Mouse (Mus musculus) forebrain, postnatal 0 days (tissue): Measurements from ENCODE around the gene Fam229a. TPM values are rescaled to one million over a fixed set of nuclear protein-coding genes. Genes with fewer than 3 reads are reported as not detected.

Source experiments
- ATAC-seq: fragments of 200-750 bp; cut with Nextera tagmentation; 2 replicates; pipeline ENCODE4 v1.8.0; 2017; ENCODE audit warnings: mild to moderate bottlenecking, moderate library complexity
- DNase-seq: peaks from one replicate; pipeline ENCODE4 v3.0.0-alpha.2; 2015
- H3K27ac ChIP-seq: fragments of 300-500 bp; sonication (generic); 2 replicates; pipeline ENCODE4 v1.5.1; 2014; ENCODE audit warnings: low read depth, mild to moderate bottlenecking, antibody characterized with exemption, low read length, moderate library complexity, mixed read lengths
- H3K27me3 ChIP-seq: fragments of 300-500 bp; sonication (generic); 2 replicates; pipeline ENCODE4 v1.6.1; 2014; ENCODE audit warnings: mild to moderate bottlenecking, low read length, mixed read lengths; ENCODE audit not compliant: insufficient read depth
- H3K36me3 ChIP-seq: fragments of 300-500 bp; sonication (generic); 2 replicates; pipeline ENCODE4 v1.6.1; 2014; ENCODE audit warnings: mild to moderate bottlenecking, moderate library complexity; ENCODE audit not compliant: insufficient read depth
- H3K4me1 ChIP-seq: fragments of 300-500 bp; sonication (generic); 2 replicates; pipeline ENCODE4 v1.6.1; 2014; ENCODE audit warnings: antibody characterized with exemption; ENCODE audit not compliant: insufficient read depth
- H3K4me2 ChIP-seq: fragments of 300-500 bp; sonication (generic); 2 replicates; pipeline ENCODE4 v1.6.1; 2014; ENCODE audit warnings: low read depth, mild to moderate bottlenecking, moderate library complexity
- H3K4me3 ChIP-seq: fragments of 300-500 bp; sonication (generic); 2 replicates; pipeline ENCODE4 v1.5.1; 2014; ENCODE audit warnings: low read depth, low read length, mixed read lengths
- H3K9ac ChIP-seq: fragments of 300-500 bp; sonication (generic); 2 replicates; pipeline ENCODE4 v1.6.1; 2014; ENCODE audit warnings: mild to moderate bottlenecking
- H3K9me3 ChIP-seq: fragments of 300-500 bp; sonication (generic); 2 replicates; pipeline ENCODE4 v1.6.1; 2016; ENCODE audit warnings: low read length
- CTCF ChIP-seq: sonication (generic); IDR thresholded peaks from 2 replicates; pipeline ENCODE4 v1.5.1; 2016; ENCODE audit warnings: antibody characterized with exemption, control low read depth, low read depth
- WGBS: fragments of 180-500 bp; shearing (Covaris S2); extraction: QIAGEN DNeasy Blood & Tissue Kit; methylation state at CpG from one replicate; pipeline ENCODE4 v1.1.7; 2014; 5-methylcytosine and 5-hydroxymethylcytosine counted together
- polyA plus RNA-seq: library from polyadenylated mRNA; unstranded; fragments of >200 nt; fragmentation: Nextera tagmentation; extraction: Ambion mirVana; gene quantifications from 2 replicates; pipeline ENCODE4 v1.2.1, GENCODE M21; 2015
- total RNA-seq: library from RNA; depleted of rRNA; stranded (reverse); fragments of >200 nt; gene quantifications from 2 replicates; pipeline ENCODE4 v1.2.3, GENCODE M21; 2014

Gene Fam229a
- total and polyA plus RNA-seq, 2 experiments from 2014 or later = 1.7 to 1.8 TPM

DNA sequence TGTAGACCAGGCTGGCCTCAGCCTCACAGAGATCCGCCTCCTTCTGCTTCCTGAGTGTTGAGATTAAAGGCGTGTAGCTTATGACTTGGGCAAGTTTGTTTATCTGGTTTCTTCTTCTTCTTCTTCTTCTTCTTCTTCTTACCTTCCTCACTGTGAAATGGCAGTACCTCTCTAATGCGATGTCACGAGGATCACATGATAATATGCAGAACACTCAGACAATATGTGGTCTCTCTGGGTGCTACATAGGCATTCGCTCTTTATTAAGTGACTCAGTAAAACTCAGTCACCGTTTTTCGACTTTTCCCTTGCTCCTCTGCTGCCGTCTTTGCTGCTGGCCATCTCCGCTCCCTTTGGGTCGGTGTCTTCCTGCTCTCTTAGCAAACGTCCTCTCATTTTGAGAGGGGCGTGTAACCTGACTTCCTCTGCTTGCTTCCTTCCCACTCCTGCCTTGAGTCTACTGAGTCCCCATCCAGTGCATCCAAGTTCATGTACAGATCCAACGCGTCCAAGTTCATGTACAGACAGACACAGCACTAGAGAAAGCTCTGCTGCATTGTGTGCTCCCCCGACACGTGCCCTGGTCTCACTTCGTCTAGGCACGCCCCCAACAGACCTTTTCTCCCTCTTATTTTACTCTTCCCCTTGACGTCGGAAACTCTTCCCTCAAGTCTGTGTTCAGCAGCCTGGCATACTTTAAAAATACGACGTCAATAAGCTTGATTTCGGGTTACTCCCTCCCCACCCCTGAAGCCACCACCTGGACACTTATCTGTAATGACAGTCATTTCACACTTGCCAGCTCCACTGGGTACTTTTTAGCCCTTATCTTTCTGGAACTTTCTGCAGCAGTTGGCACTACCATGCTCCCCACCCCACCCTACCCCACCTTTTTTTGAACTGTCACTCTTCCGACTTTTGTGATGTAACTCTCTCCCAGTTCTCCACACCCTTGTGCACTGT is 27.6 kb upstream of the Fam229a start:
- TF ChIP-seq CTCF = no peak
- DNase-seq (no peak), ATAC-seq (no peak)
- H3K27me3 ChIP-seq = no peaks in the 10 kb centered on the region
- no peaks in the 10 kb centered on the region for H3K9me3 ChIP-seq
- no peak overlapping the region for H3K4me3 ChIP-seq
- H3K27ac ChIP-seq = no peak overlapping the region
- H3K36me3 ChIP-seq = peaks cover 42% of the 10 kb centered on the region
- 89% methylated on average over 24 of the region's 24 CpGs for WGBS
- H3K9ac ChIP-seq = no peak overlapping the region
- H3K4me2 ChIP-seq = no peak overlapping the region
- peaks cover 7% of the 10 kb centered on the region for H3K4me1 ChIP-seq

DNA sequence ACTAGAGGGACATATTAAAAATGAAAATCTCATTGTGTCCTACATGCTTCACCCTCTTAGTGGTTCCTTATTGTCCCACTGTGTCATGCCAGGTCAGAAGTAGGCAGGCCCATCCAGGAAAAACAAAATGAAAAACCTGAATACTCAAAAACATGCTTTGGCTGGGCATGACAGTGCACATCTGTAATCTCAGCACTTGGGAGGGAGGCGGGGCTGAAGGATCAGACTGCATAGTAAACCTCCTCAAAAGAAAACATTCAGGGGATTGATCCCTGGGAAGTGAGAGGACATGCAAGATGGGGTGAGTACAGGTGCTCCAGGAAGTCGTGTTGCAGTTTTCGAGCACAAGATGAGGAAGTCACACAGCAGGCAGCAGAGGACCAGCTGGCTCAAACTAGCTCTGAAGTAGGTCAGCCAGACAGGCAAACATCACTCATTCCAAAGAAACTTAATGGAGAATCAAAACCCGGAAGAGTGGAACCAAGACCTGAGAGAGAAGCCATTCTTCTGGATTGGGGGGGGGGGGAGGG is 26.6 kb upstream of the Fam229a start:
- Histone ChIP-seq H3K4me1 (peaks cover 7% of the 10 kb centered on the region), H3K36me3 (peaks cover 51% of the 10 kb centered on the region), H3K4me2 (no peak overlapping the region), H3K27me3 (no peaks in the 10 kb centered on the region), H3K27ac (no peak overlapping the region), H3K9ac (no peak overlapping the region), H3K4me3 (no peak overlapping the region), H3K9me3 (no peaks in the 10 kb centered on the region)
- DNase-seq (no peak), ATAC-seq (no peak)
- 84% methylated on average over 4 of the region's 4 CpGs for WGBS
- no peak for TF ChIP-seq CTCF

DNA sequence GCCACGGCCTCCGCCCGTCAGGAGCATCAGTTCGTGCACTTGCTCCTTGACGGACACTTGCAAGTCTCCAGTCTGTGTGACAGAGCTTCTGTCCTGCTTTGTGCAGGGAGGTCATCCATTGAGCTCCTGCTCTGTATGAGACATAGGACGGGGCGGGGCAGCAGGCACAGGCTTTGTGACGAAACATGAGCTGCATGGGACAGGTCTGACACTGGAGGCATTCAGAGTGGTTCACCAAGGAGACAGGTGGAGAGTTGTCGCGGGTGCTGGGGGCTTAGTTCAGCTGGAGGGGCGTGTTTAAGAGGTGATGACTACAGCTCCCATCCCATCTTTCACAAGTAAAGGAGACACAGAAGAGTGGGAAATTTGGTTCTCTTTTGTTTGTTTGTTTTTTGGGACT is 14.9 kb upstream of the Fam229a start:
- WGBS = 92% methylated on average over 11 of the region's 11 CpGs
- ATAC-seq = no peak
- Histone ChIP-seq H3K9me3 (no peaks in the 10 kb centered on the region), H3K4me2 (no peak overlapping the region), H3K27me3 (no peaks in the 10 kb centered on the region), H3K4me3 (no peak overlapping the region), H3K4me1 (no peaks in the 10 kb centered on the region), H3K9ac (no peak overlapping the region), H3K27ac (no peak overlapping the region), H3K36me3 (peaks cover 73% of the 10 kb centered on the region)
- no peak for TF ChIP-seq CTCF
- no peak for DNase-seq

DNA sequence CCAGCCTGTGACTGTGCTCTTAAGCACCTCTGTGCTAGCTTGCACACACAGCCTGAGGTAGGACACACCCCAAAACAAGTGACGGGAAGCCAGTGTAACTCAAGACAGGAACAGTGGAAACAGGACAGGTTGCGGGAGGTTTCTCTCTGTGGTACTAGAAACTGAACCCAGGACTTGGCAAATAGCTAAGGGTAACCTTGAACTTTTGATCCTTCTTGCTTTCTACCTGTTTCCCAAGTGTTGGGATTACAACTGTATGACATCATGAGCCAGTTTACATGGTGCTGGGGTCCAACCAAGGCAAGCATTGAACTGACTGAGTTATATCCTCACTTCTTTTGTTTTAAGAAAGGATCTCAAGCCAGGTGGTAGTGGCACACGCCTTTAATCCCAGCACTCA is 11.1 kb upstream of the Fam229a start:
- Histone ChIP-seq H3K27me3 (no peaks in the 10 kb centered on the region), H3K4me3 (no peak overlapping the region), H3K9me3 (no peaks in the 10 kb centered on the region), H3K9ac (no peak overlapping the region), H3K27ac (no peak overlapping the region), H3K4me1 (no peaks in the 10 kb centered on the region), H3K4me2 (no peak overlapping the region), H3K36me3 (peaks cover 64% of the 10 kb centered on the region)
- ATAC-seq (no peak), DNase-seq (no peak)
- 90% methylated on average over 3 of the region's 3 CpGs for WGBS
- TF ChIP-seq CTCF = no peak

DNA sequence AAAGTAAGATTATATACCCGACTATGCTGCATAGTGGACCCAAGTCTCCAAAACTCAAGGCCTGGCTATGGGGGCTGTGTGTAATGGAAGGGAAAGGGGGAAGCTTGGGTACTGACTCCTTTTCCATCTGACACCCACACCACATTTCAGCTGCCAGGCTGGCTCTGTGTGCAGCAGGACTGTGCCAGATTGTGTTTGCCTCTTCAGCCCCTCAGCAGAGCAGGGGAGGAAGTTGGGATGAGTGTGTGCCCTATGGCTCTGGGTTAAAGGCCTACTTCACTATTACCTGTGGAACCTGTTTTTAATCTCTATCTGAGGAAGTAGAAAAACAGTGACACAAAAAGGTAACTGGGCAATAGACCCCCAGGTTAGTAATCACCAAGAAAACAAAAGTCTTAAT is 9.9 kb upstream of the Fam229a start:
- 87% methylated on average over 1 of the region's 1 CpGs for WGBS
- no peak for TF ChIP-seq CTCF
- H3K4me2 ChIP-seq = no peak overlapping the region
- H3K27ac ChIP-seq = no peak overlapping the region
- no peaks in the 10 kb centered on the region for H3K27me3 ChIP-seq
- no peak overlapping the region for H3K9ac ChIP-seq
- H3K4me3 ChIP-seq = no peak overlapping the region
- H3K36me3 ChIP-seq = peaks cover 67% of the 10 kb centered on the region
- ATAC-seq (no peak), DNase-seq (no peak)
- H3K4me1 ChIP-seq = no peaks in the 10 kb centered on the region
- no peaks in the 10 kb centered on the region for H3K9me3 ChIP-seq

DNA sequence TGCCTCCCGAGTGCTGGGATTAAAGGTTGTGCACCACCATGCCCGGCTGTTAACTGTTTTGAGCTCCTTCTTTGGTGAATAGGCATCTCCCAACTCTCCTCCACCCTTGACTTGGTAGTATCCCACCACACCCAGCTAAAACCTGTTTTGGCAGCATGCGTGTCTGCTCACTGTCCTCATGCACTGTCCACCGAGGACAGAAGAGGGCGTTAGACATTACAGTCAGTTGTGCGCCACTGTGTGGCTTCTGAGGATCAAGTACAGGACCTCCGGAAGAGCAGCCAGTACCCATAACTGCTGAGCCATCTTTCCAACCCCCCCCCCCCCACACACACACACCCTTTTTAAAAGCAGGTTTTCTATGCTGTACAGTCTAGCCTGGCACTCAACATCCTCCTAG is 3.7 kb downstream of the Fam229a start:
- ATAC-seq = no peak
- Histone ChIP-seq H3K4me3 (no peak overlapping the region), H3K9me3 (no peaks in the 10 kb centered on the region), H3K9ac (no peak overlapping the region), H3K27me3 (no peaks in the 10 kb centered on the region), H3K27ac (no peak overlapping the region), H3K4me1 (peaks cover 19% of the 10 kb centered on the region), H3K4me2 (no peak overlapping the region), H3K36me3 (no peaks in the 10 kb centered on the region)
- DNase-seq = no peak
- peak; percentile 34 for TF ChIP-seq CTCF
- 77% methylated on average over 7 of the region's 7 CpGs for WGBS
